Mouse (Mus musculus): ENCODE data around the gene Tmem156. TPM values are rescaled to one million over a fixed set of nuclear protein-coding genes. Genes with fewer than 3 reads are reported as not detected.

The Tmem156 gene
- polyA plus RNA-seq, 1 experiment from 2014 or later = 0.39 TPM

DNA sequence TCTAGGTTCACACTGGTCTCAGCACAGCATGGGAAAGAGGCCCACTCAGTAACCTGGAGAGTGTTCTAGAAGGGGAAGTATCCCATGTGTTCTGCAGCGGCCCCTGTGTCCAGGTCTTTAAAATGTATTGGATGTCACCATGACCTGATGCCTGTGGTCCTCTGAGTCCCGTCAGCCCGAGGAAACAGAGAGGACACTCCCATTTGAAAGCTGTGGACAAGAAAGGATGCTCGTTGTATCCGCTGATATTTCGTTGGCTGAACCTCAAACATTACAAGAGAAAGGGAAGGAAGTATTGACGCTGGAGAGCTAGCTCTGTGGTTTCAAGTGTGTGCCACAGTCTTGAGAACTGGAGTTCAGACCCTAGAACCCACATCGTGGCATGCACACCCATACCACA is 72.8 kb downstream of the Tmem156 start:
- H3K4me3 ChIP-seq = no peak overlapping the region
- no peaks in the 10 kb centered on the region for H3K4me1 ChIP-seq
- H3K9me3 ChIP-seq (replicated peaks) = no peaks in the 10 kb centered on the region
- H3K36me3 ChIP-seq = peaks cover 27% of the 10 kb centered on the region
- H3K4me2 ChIP-seq = no peak overlapping the region
- ATAC-seq = no peak
- no peak overlapping the region for H3K27ac ChIP-seq
- 22% methylated on average over 8 of the region's 8 CpGs for WGBS (ENCODE audit: insufficient replicate concordance)
- no peak overlapping the region for H3K9ac ChIP-seq
- H3K27me3 ChIP-seq (replicated peaks) = no peaks in the 10 kb centered on the region

DNA sequence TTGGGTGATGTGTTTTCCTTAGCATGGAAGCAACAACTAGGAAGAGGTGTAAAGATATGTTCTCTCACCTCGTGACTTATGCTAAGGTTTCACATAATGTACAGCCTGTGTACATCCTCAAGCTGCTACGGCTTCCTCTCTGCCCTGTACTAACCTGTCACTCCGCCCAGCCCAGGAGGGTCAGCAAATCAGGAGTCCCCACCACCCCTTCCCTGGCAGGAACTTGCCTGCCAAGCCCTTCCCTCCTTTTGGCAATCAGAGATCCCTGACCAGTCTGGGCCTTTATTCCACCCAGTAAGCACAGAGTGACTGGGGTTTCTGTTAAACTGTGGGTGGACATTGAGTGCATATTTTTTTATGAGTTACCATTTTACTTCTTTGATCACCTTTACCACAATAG is 76.4 kb downstream of the Tmem156 start:
- Histone ChIP-seq H3K36me3 (peaks cover 20% of the 10 kb centered on the region), H3K4me1 (no peaks in the 10 kb centered on the region), H3K27ac (no peak overlapping the region), H3K9me3 (replicated peaks) (no peaks in the 10 kb centered on the region), H3K4me3 (no peak overlapping the region), H3K4me2 (no peak overlapping the region), H3K27me3 (replicated peaks) (no peaks in the 10 kb centered on the region), H3K9ac (no peak overlapping the region)
- 65% methylated on average over 3 of the region's 3 CpGs for WGBS (ENCODE audit: insufficient replicate concordance)
- no peak for ATAC-seq

DNA sequence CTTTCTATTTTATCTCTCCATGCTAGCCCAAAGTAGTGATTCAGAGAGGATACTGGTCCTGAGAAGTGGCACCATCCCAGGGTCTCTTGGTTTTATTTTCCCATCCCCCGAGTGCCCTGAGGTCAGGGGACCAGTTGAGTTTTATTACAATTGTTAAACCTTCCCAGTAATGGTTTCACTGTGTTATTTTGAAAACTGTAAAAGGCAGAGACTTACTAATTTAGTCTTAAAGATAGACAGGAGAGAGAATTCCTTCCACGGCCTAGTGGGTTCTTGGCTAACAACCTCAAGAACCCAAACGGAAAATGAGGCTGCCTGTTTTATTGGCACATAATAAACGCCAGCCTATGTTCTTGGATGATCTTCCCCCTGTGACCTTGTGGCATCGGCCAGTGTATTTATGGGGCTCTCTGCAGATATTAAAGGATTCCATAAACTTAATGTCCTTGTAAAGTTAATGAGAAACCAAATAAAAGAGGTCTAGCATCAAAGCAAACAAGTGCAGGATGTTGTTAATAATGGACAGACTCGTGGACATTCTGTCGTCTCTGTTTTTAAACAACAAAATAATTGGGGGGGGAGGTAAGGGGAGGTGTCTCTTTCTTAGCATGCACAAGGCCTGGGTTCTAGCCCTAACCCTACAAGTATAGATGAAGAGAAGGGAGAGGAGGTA is 79.9 kb downstream of the Tmem156 start:
- no peak overlapping the region for H3K27ac ChIP-seq
- H3K9ac ChIP-seq = no peak overlapping the region
- H3K9me3 ChIP-seq (replicated peaks) = no peaks in the 10 kb centered on the region
- H3K4me1 ChIP-seq = no peaks in the 10 kb centered on the region
- WGBS (ENCODE audit: insufficient replicate concordance) = 68% methylated on average over 7 of the region's 7 CpGs
- peaks cover 41% of the 10 kb centered on the region for H3K36me3 ChIP-seq
- no peaks in the 10 kb centered on the region for H3K27me3 ChIP-seq (replicated peaks)
- H3K4me2 ChIP-seq = no peak overlapping the region
- ATAC-seq = no peak
- no peak overlapping the region for H3K4me3 ChIP-seq

DNA sequence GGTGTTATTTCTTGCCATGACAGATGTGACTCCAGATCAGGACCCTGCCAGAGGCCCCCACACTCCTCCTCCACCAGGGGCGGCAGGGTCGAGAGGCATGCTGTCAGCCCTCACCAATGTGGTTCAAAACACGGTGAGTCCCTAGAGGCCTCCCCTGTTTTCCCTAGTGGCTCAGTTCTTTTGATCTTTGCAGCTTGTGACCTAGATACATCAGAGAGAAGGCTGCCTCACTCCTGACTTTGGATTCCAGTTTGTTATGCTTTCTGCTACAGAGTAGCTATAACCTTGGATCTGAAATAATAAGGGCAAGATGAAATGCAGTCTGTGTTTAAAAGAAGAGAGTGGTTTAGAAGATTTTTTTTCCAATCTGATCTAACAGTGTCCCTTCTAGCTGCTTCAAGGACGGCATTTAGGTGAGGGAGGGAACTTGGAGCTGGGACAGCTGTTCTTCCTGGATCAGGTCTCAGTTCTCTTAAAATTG is 85.9 kb downstream of the Tmem156 start:
- ATAC-seq = no peak
- WGBS (ENCODE audit: insufficient replicate concordance) = 39% methylated on average over 4 of the region's 4 CpGs
- no peaks in the 10 kb centered on the region for H3K27me3 ChIP-seq (replicated peaks)
- H3K4me1 ChIP-seq = no peaks in the 10 kb centered on the region
- H3K4me3 ChIP-seq = no peak overlapping the region
- no peak overlapping the region for H3K27ac ChIP-seq
- peaks cover 33% of the 10 kb centered on the region for H3K36me3 ChIP-seq
- H3K9me3 ChIP-seq (replicated peaks) = no peaks in the 10 kb centered on the region
- H3K9ac ChIP-seq = no peak overlapping the region
- no peak overlapping the region for H3K4me2 ChIP-seq

DNA sequence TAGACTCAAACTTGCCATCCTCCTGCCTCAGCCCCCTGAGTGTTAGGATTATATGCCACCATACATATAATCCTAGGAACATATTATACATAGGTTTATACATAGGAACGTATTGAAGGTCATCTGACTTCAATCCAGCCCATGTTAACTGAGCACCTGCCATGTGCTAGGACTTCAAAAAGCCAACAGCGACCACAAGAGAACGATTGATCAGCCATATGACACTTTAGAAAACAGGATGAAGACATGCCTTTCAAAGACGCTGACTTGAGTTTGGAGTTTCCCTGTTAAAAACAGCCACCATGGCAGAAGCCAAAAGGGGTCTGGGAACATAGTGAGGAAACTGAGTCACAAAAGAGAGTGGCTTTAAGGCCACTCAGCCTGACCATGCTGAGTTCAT is 86.7 kb downstream of the Tmem156 start:
- H3K9ac ChIP-seq = no peak overlapping the region
- H3K36me3 ChIP-seq = peaks cover 26% of the 10 kb centered on the region
- 75% methylated on average over 4 of the region's 4 CpGs for WGBS (ENCODE audit: insufficient replicate concordance)
- H3K27ac ChIP-seq = no peak overlapping the region
- no peaks in the 10 kb centered on the region for H3K9me3 ChIP-seq (replicated peaks)
- no peak overlapping the region for H3K4me3 ChIP-seq
- no peak overlapping the region for H3K4me2 ChIP-seq
- no peaks in the 10 kb centered on the region for H3K27me3 ChIP-seq (replicated peaks)
- no peak for ATAC-seq
- H3K4me1 ChIP-seq = no peaks in the 10 kb centered on the region

Other genes with a start within 250 kb of the Tmem156 start
- gene Tlr1, start 158.6 kb downstream of the Tmem156 start, polyA plus RNA-seq (2016; fragmentation: Nextera tagmentation; extraction: Ambion mirVana) = 0.96 and 1.0 TPM in 2 replicates
- gene Tlr6, start 132.0 kb downstream of the Tmem156 start, polyA plus RNA-seq (2016; fragmentation: Nextera tagmentation; extraction: Ambion mirVana) = 0.44 and 0.54 TPM in 2 replicates
- gene Fam114a1, start 122.1 kb downstream of the Tmem156 start, polyA plus RNA-seq (2016; fragmentation: Nextera tagmentation; extraction: Ambion mirVana) = 14.7 and 15.3 TPM in 2 replicates
- gene Klhl5, start 15.4 kb upstream of the Tmem156 start, polyA plus RNA-seq (2016; fragmentation: Nextera tagmentation; extraction: Ambion mirVana) = 6.9 and 8.0 TPM in 2 replicates
- 1.3 and 2.0 TPM in 2 replicates for gene Wdr19, start 107.6 kb upstream of the Tmem156 start, polyA plus RNA-seq (2016; fragmentation: Nextera tagmentation; extraction: Ambion mirVana)
- 58.1 and 59.3 TPM in 2 replicates for gene Rfc1, start 243.5 kb upstream of the Tmem156 start, polyA plus RNA-seq (2016; fragmentation: Nextera tagmentation; extraction: Ambion mirVana)

Data from liver, embryonic 12.5 days (tissue).